Mouse (Mus musculus) megakaryocyte, embryonic 14.5 days (primary cell): ENCODE data around the gene Fut4.

ENCODE experiments used
- FLI1 ChIP-seq: IDR thresholded peaks from 2 replicates; pipeline ENCODE4 v1.6.1; 2012; ENCODE audit warnings: low read length, inconsistent platforms, mixed read lengths
- GATA1 ChIP-seq: IDR thresholded peaks from 3 replicates; pipeline ENCODE4 v1.6.1; 2012; ENCODE audit warnings: mixed read lengths, low read length, inconsistent platforms, borderline replicate concordance

DNA sequence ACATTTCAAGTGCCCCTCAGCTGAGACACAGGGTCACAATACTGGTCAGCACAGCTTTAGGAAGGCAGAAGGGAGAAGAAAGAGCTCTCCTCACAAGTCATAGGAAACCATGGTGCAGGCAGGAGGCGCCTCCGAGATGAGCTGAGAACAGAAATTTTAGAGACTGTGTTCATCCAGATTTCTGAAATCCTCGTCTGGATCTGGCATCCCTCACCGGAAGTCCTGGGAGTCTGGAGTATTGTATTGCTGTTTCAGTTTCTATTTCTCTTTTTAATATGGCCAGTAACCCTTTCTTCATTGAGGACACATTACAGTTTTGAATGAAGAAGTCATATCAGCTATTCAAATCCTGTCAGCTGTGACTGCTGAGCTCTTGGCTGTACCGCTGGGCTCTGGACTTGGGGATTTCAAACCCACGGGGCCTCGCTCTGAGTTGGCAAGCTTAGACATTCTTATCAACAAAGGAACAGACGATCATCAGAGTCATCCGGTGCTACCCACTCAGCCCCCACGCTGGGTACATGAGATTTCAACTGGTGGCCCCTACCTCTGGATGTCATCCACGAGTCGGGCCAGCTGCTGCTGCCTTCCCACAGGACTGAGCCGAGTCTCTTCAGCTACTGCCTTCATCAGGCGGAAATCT is 34.4 kb downstream of the Fut4 start:
- TF ChIP-seq GATA1 (no peak), FLI1 (no peak)
